Mouse (Mus musculus): Measurements from ENCODE around the gene Gm9040.
"Not testable (repeated sequence)": the region's sequence is repeated elsewhere in the genome, so short reads cannot be mapped to it uniquely, and the experiment has no call there.

Gm9040 gene

GRCm38 (mm10) chr10:118326869-118327268, at the start of gene Gm9040:
Gene Gm9040, minus strand, starts transcription at chr10:118326969.
- not testable (repeated sequence) for DNase-seq (ENCODE audit: extremely low spot score, low read depth, low spot score)

- DNase-seq (ENCODE audit: extremely low spot score, low read depth, low spot score), result peak; percentile 60
These were observed 43.7 kb upstream of the Gm9040 start for GRCm38 (mm10) chr10:118370443-118370842.

- no peak for DNase-seq (ENCODE audit: extremely low spot score, low read depth, low spot score)
These were observed 42.7 kb upstream of the Gm9040 start for GRCm38 (mm10) chr10:118369518-118369917.

- not testable (repeated sequence) for DNase-seq (ENCODE audit: extremely low spot score, low read depth, low spot score)
These were observed 27.2 kb upstream of the Gm9040 start, which contains the start of gene Gm9049 for GRCm38 (mm10) chr10:118354005-118354404. Gene Gm9049, minus strand, starts transcription at chr10:118354105.

GRCm38 (mm10) chr10:118348579-118348978, 21.8 kb upstream of the Gm9040 start, which contains the start of gene Gm9048:
Gene Gm9048, minus strand, starts transcription at chr10:118348679.
- not testable (repeated sequence) for DNase-seq (ENCODE audit: extremely low spot score, low read depth, low spot score)

- DNase-seq (ENCODE audit: extremely low spot score, low read depth, low spot score), result not testable (repeated sequence)
These were observed 16.4 kb upstream of the Gm9040 start, which contains the start of gene Gm9046 for GRCm38 (mm10) chr10:118343155-118343554. Gene Gm9046, minus strand, starts transcription at chr10:118343255.

- not testable (repeated sequence) for DNase-seq (ENCODE audit: extremely low spot score, low read depth, low spot score)
These were observed 11.0 kb upstream of the Gm9040 start, which contains the start of gene Gm9045 for GRCm38 (mm10) chr10:118337731-118338130. Gene Gm9045, minus strand, starts transcription at chr10:118337831.

GRCm38 (mm10) chr10:118332308-118332707, 5.5 kb upstream of the Gm9040 start, which contains the start of gene Gm9044:
Gene Gm9044, minus strand, starts transcription at chr10:118332408.
- not testable (repeated sequence) for DNase-seq (ENCODE audit: extremely low spot score, low read depth, low spot score)

GRCm38 (mm10) chr10:118319024-118319423, 7.7 kb downstream of the Gm9040 start:
- DNase-seq (ENCODE audit: extremely low spot score, low read depth, low spot score), result no peak

- DNase-seq (ENCODE audit: extremely low spot score, low read depth, low spot score), result not testable (repeated sequence)
These were observed 24.6 kb downstream of the Gm9040 start for GRCm38 (mm10) chr10:118302133-118302532.

- no peak for DNase-seq (ENCODE audit: extremely low spot score, low read depth, low spot score)
These were observed 31.8 kb downstream of the Gm9040 start, which contains the start of gene Iltifb for GRCm38 (mm10) chr10:118294938-118295337. Gene Iltifb, minus strand, starts transcription at chr10:118295038.

- not testable (repeated sequence) for DNase-seq (ENCODE audit: extremely low spot score, low read depth, low spot score)
These were observed 43.8 kb downstream of the Gm9040 start for GRCm38 (mm10) chr10:118283016-118283415.

- DNase-seq (ENCODE audit: extremely low spot score, low read depth, low spot score), result not testable (repeated sequence)
These were observed 44.2 kb downstream of the Gm9040 start for GRCm38 (mm10) chr10:118282565-118282964.

- DNase-seq (ENCODE audit: extremely low spot score, low read depth, low spot score), result not testable (repeated sequence)
These were observed 48.7 kb downstream of the Gm9040 start for GRCm38 (mm10) chr10:118278069-118278468.
